Mouse (Mus musculus): ENCODE measurements at regions not wholly inside any gene's neighbourhood (a gene's known extent, or its start where the extent isn't known, plus 50 kb on each side); places are given as distances from the start of the nearest gene placed in this dataset.

DNA sequence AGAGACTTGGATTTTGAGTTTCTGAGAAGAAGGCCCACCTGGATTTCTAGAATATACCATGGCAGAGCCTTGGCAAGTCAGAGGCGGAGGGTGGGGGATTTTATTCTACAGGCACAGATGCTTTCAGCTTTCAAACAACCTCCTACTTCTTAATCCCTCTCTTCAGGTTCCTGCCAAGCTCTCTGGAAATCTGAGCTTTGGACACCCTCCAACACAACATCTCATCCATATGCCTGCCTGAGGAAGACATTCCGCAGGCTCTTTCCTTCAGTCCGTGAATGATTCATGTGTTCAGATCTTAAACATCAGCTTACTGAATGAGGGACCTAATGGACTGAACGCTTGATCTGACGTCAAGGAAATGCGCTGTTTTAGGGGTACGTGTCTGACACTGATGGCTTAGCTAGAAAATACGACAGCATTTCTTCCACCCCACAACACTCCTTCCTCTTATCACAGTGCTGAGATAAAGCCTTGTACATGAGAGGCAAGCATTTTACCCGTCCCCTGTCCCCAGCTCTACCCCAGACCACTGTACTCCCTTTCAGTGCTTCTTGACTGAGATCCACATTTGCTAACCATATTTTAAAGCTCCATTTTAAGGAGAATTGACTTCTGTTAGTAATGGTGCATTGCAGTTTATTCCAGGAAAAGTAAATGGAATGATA is 97.0 kb upstream of the Galnt5 start:
- TF ChIP-seq ZNF384 (IDR thresholded peaks at IDR 0.05; ENCODE audit: low read depth, low read length) (no peak), CTCF (IDR thresholded peaks at IDR 0.05 in 2 of 3, conservative IDR thresholded peaks at IDR 0.05 in 1 of 3; ENCODE audit: control insufficient read depth in 1 of 3, insufficient read depth in 1 of 3, low read depth in 2 of 3, low read length in 3 of 3, poor library complexity in 1 of 3, severe bottlenecking in 1 of 3) (no peak), HCFC1 (IDR thresholded peaks at IDR 0.05; ENCODE audit: low read depth, low read length) (no peak)

Measured in MEL (cell line).